Mouse (Mus musculus): ENCODE results near the gene Kcnj9.

- no peak for TF ChIP-seq EP300 (IDR thresholded peaks at IDR 0.05; ENCODE audit: low read depth)
- no peak for TF ChIP-seq CTCF (IDR thresholded peaks at IDR 0.05; ENCODE audit: low read depth)
Measured at GRCm38 (mm10) chr1:172289617-172289946, 39.5 kb downstream of the Kcnj9 start.
